Mouse (Mus musculus) urinary bladder, postnatal 0 days (tissue): Measurements from ENCODE around the gene Olfr362. TPM values are rescaled to one million over a fixed set of nuclear protein-coding genes. Genes with fewer than 3 reads are reported as not detected.

Experiments
- polyA plus RNA-seq: library from polyadenylated mRNA; unstranded; fragments of >200 nt; fragmentation: Nextera tagmentation; extraction: Ambion mirVana; gene quantifications from 2 replicates; pipeline ENCODE4 v1.2.1, GENCODE M21; 2015

Gene Olfr362
- polyA plus RNA-seq = not detected in 2 replicates

GRCm38 (mm10) chr2:37117810-37118209, at the start of gene Olfr362:
Olfr362 (minus strand) TSS chr2:37117910.

GRCm38 (mm10) chr2:37139022-37139421, 21.3 kb upstream of the Olfr362 start, which contains the start of gene Olfr364-ps1:
Olfr364-ps1 (plus strand) TSS chr2:37139322.

GRCm38 (mm10) chr2:37089190-37089589, 28.5 kb downstream of the Olfr362 start, which contains the start of gene Olfr361:
Olfr361 (minus strand) TSS chr2:37089290.

GRCm38 (mm10) chr2:37065446-37065845, 52.3 kb downstream of the Olfr362 start, which contains the start of gene Olfr360:
Olfr360 (plus strand) TSS chr2:37065746.

Other genes with a start within 250 kb of the Olfr362 start
- not detected in 2 replicates for gene Olfr352, start 249.4 kb downstream of the Olfr362 start, polyA plus RNA-seq
- not detected in 2 replicates for gene Olfr353, start 225.0 kb downstream of the Olfr362 start, polyA plus RNA-seq
- not detected in 2 replicates for gene Olfr354, start 212.2 kb downstream of the Olfr362 start, polyA plus RNA-seq
- not detected in 2 replicates for gene Olfr355, start 189.0 kb downstream of the Olfr362 start, polyA plus RNA-seq
- not detected in 2 replicates for gene Olfr356, start 180.8 kb downstream of the Olfr362 start, polyA plus RNA-seq
- not detected in 2 replicates for gene Olfr357, start 124.1 kb downstream of the Olfr362 start, polyA plus RNA-seq
- not detected in 2 replicates for gene Olfr358, start 108.6 kb downstream of the Olfr362 start, polyA plus RNA-seq
- gene Olfr360, start 52.2 kb downstream of the Olfr362 start, polyA plus RNA-seq = not detected in 2 replicates
- not detected in 2 replicates for gene Olfr361, start 28.6 kb downstream of the Olfr362 start, polyA plus RNA-seq
- not detected in 2 replicates for gene Olfr364-ps1, start 21.4 kb upstream of the Olfr362 start, polyA plus RNA-seq
- not detected in 2 replicates for gene Olfr365, start 70.3 kb upstream of the Olfr362 start, polyA plus RNA-seq
- gene Olfr366, start 93.7 kb upstream of the Olfr362 start, polyA plus RNA-seq = not detected in 2 replicates
- not detected in 2 replicates for gene Olfr368, start 208.6 kb upstream of the Olfr362 start, polyA plus RNA-seq
- gene Pdcl, start 241.4 kb upstream of the Olfr362 start, polyA plus RNA-seq = 22.4 and 25.7 TPM in 2 replicates